Mouse (Mus musculus): ENCODE results near the gene Krtap4-7. TPM values are rescaled to one million over a fixed set of nuclear protein-coding genes. Genes with fewer than 3 reads are reported as not detected.
A peak's percentile ranks its signal among the peaks of the same experiment; 100 is the strongest.
"Not testable (repeated sequence)": the region's sequence is repeated elsewhere in the genome, so short reads cannot be mapped to it uniquely, and the experiment has no call there.

The Krtap4-7 gene
- polyA plus RNA-seq, 1 experiment: not detected

GRCm38 (mm10) chr11:99609126-99609525, 34.8 kb downstream of the Krtap4-7 start:
- TF ChIP-seq CEBPB (IDR thresholded peaks at IDR 0.05; ENCODE audit: insufficient read depth, poor library complexity, severe bottlenecking): no peak
- no peak for TF ChIP-seq MYOG (IDR thresholded peaks at IDR 0.05; ENCODE audit: control insufficient read depth in 1 of 3, insufficient read depth in 1 of 3, insufficient read length in 2 of 3, low read depth in 2 of 3)
- no peak for TF ChIP-seq TCF12 (IDR thresholded peaks at IDR 0.05; ENCODE audit: insufficient read depth, poor library complexity, severe bottlenecking)
- TF ChIP-seq POLR2A (IDR thresholded peaks at IDR 0.05; ENCODE audit: insufficient read length, low read depth): no peak
- TF ChIP-seq POLR2AphosphoS2 (IDR thresholded peaks at IDR 0.05; ENCODE audit: insufficient read length, low read depth): no peak
- no peak for TF ChIP-seq USF1 (IDR thresholded peaks at IDR 0.05; ENCODE audit: low read depth)
- TF ChIP-seq MAX (IDR thresholded peaks at IDR 0.05; ENCODE audit: low read depth): no peak
- no peak for TF ChIP-seq SRF (IDR thresholded peaks at IDR 0.05; ENCODE audit: control insufficient read depth, insufficient read length, low read depth)
- no peak for TF ChIP-seq E2F4 (IDR thresholded peaks at IDR 0.05; ENCODE audit: insufficient read depth)
- no peak for TF ChIP-seq MYOD1 (IDR thresholded peaks at IDR 0.05; ENCODE audit: control insufficient read depth in 1 of 3, insufficient read length in 2 of 3, low read depth in 2 of 3)
- TF ChIP-seq REST (IDR thresholded peaks at IDR 0.05; ENCODE audit: insufficient read depth, insufficient read length): no peak
- TF ChIP-seq TCF3 (IDR thresholded peaks at IDR 0.05; ENCODE audit: insufficient read length, low read depth): no peak

GRCm38 (mm10) chr11:99603208-99603607, 40.7 kb downstream of the Krtap4-7 start, which contains the start of gene Gm11938:
Gene Gm11938 (minus strand): TSS chr11:99603308.
- not testable (repeated sequence) for H3ac ChIP-seq (ENCODE audit: control insufficient read depth, insufficient read length); H3K4me3 ChIP-seq; H3K79me2 ChIP-seq (ENCODE audit: control insufficient read depth, insufficient read depth); H3K36me3 ChIP-seq (ENCODE audit: control insufficient read depth, insufficient read depth); H3K4me2 ChIP-seq (ENCODE audit: low read depth); H3K27me3 ChIP-seq (ENCODE audit: control insufficient read depth, insufficient read depth, insufficient read length)

More at GRCm38 (mm10) chr11:99609126-99609525, 34.8 kb downstream of the Krtap4-7 start:
- Histone ChIP-seq H3K4me3 (no peak overlapping the region), H3K27me3 (ENCODE audit: control insufficient read depth, insufficient read depth, insufficient read length) (no peaks in the 10 kb centered on the region), H3K36me3 (ENCODE audit: control insufficient read depth, insufficient read depth) (no peaks in the 10 kb centered on the region), H3K4me2 (ENCODE audit: low read depth) (no peak overlapping the region), H3ac (ENCODE audit: control insufficient read depth, insufficient read length) (no peak overlapping the region), H3K79me2 (ENCODE audit: control insufficient read depth, insufficient read depth) (no peaks in the 10 kb centered on the region)

GRCm38 (mm10) chr11:99597742-99598141, 46.1 kb downstream of the Krtap4-7 start, which contains the start of gene Krtap9-3:
Gene Krtap9-3 (minus strand): TSS chr11:99598105.
- H3K27me3 ChIP-seq (ENCODE audit: control insufficient read depth, insufficient read depth, insufficient read length); H3K4me3 ChIP-seq; H3K4me2 ChIP-seq (ENCODE audit: low read depth); H3K36me3 ChIP-seq (ENCODE audit: control insufficient read depth, insufficient read depth); H3K79me2 ChIP-seq (ENCODE audit: control insufficient read depth, insufficient read depth); H3ac ChIP-seq (ENCODE audit: control insufficient read depth, insufficient read length): not testable (repeated sequence)
- TF ChIP-seq TCF3 (IDR thresholded peaks at IDR 0.05; ENCODE audit: insufficient read length, low read depth): peak; percentile 50
- peak in 2 of 3 experiments; percentile 43 to 53 for TF ChIP-seq MYOG (IDR thresholded peaks at IDR 0.05; ENCODE audit: control insufficient read depth in 1 of 3, insufficient read depth in 1 of 3, insufficient read length in 2 of 3, low read depth in 2 of 3)
- peak in 2 of 3 experiments; percentile 69 to 84 for TF ChIP-seq MYOD1 (IDR thresholded peaks at IDR 0.05; ENCODE audit: control insufficient read depth in 1 of 3, insufficient read length in 2 of 3, low read depth in 2 of 3)

Other genes starting within 250 kb of the Krtap4-7 start
- gene Krt12, start 221.8 kb downstream of the Krtap4-7 start, polyA plus RNA-seq (2012; fragmentation: generic; extraction: Trizol): not detected
- gene Krt20, start 205.9 kb downstream of the Krtap4-7 start, polyA plus RNA-seq (2012; fragmentation: generic; extraction: Trizol): not detected
- 0.02 TPM for gene Krt23, start 151.0 kb downstream of the Krtap4-7 start, polyA plus RNA-seq (2012; fragmentation: generic; extraction: Trizol)
- not detected for gene Krt39, start 122.8 kb downstream of the Krtap4-7 start, polyA plus RNA-seq (2012; fragmentation: generic; extraction: Trizol)
- not detected for gene Krt40, start 100.9 kb downstream of the Krtap4-7 start, polyA plus RNA-seq (2012; fragmentation: generic; extraction: Trizol)
- gene Krtap3-3, start 93.2 kb downstream of the Krtap4-7 start, polyA plus RNA-seq (2012; fragmentation: generic; extraction: Trizol): not detected
- not detected for gene Krtap3-2, start 87.2 kb downstream of the Krtap4-7 start, polyA plus RNA-seq (2012; fragmentation: generic; extraction: Trizol)
- not detected for gene Gm11939, start 84.6 kb downstream of the Krtap4-7 start, polyA plus RNA-seq (2012; fragmentation: generic; extraction: Trizol)
- gene Krtap3-1, start 77.5 kb downstream of the Krtap4-7 start, polyA plus RNA-seq (2012; fragmentation: generic; extraction: Trizol): not detected
- gene Krtap1-5, start 63.1 kb downstream of the Krtap4-7 start, polyA plus RNA-seq (2012; fragmentation: generic; extraction: Trizol): not detected
- gene Krtap1-4, start 60.4 kb downstream of the Krtap4-7 start, polyA plus RNA-seq (2012; fragmentation: generic; extraction: Trizol): not detected
- not detected for gene Krtap1-3, start 52.8 kb downstream of the Krtap4-7 start, polyA plus RNA-seq (2012; fragmentation: generic; extraction: Trizol)
- not detected for gene Krtap9-3, start 46.0 kb downstream of the Krtap4-7 start, polyA plus RNA-seq (2012; fragmentation: generic; extraction: Trizol)
- gene Gm11938, start 40.8 kb downstream of the Krtap4-7 start, polyA plus RNA-seq (2012; fragmentation: generic; extraction: Trizol): not detected
- not detected for gene Gm11937, start 33.9 kb downstream of the Krtap4-7 start, polyA plus RNA-seq (2012; fragmentation: generic; extraction: Trizol)
- not detected for gene Krtap2-4, start 29.2 kb downstream of the Krtap4-7 start, polyA plus RNA-seq (2012; fragmentation: generic; extraction: Trizol)
- not detected for gene Gm11562, start 23.7 kb downstream of the Krtap4-7 start, polyA plus RNA-seq (2012; fragmentation: generic; extraction: Trizol)
- gene Krtap4-1, start 15.9 kb downstream of the Krtap4-7 start, polyA plus RNA-seq (2012; fragmentation: generic; extraction: Trizol): not detected
- gene Krtap4-2, start 9.0 kb downstream of the Krtap4-7 start, polyA plus RNA-seq (2012; fragmentation: generic; extraction: Trizol): not detected
- gene Gm11555, start 6.1 kb upstream of the Krtap4-7 start, polyA plus RNA-seq (2012; fragmentation: generic; extraction: Trizol): not detected
- not detected for gene Gm11563, start 14.9 kb upstream of the Krtap4-7 start, polyA plus RNA-seq (2012; fragmentation: generic; extraction: Trizol)
- not detected for gene Krtap4-6, start 21.9 kb upstream of the Krtap4-7 start, polyA plus RNA-seq (2012; fragmentation: generic; extraction: Trizol)
- not detected for gene Gm14190, start 46.7 kb upstream of the Krtap4-7 start, polyA plus RNA-seq (2012; fragmentation: generic; extraction: Trizol)
- gene Gm14180, start 90.2 kb upstream of the Krtap4-7 start, polyA plus RNA-seq (2012; fragmentation: generic; extraction: Trizol): not detected
- not detected for gene Gm11595, start 128.8 kb upstream of the Krtap4-7 start, polyA plus RNA-seq (2012; fragmentation: generic; extraction: Trizol)
- gene Krtap4-8, start 136.6 kb upstream of the Krtap4-7 start, polyA plus RNA-seq (2012; fragmentation: generic; extraction: Trizol): not detected
- not detected for gene Krtap4-9, start 141.1 kb upstream of the Krtap4-7 start, polyA plus RNA-seq (2012; fragmentation: generic; extraction: Trizol)
- not detected for gene Gm11596, start 149.4 kb upstream of the Krtap4-7 start, polyA plus RNA-seq (2012; fragmentation: generic; extraction: Trizol)
- not detected for gene Gm11569, start 154.8 kb upstream of the Krtap4-7 start, polyA plus RNA-seq (2012; fragmentation: generic; extraction: Trizol)
- gene Gm11554, start 160.4 kb upstream of the Krtap4-7 start, polyA plus RNA-seq (2012; fragmentation: generic; extraction: Trizol): not detected
- gene Krtap4-13, start 165.8 kb upstream of the Krtap4-7 start, polyA plus RNA-seq (2012; fragmentation: generic; extraction: Trizol): not detected
- not detected for gene Gm11564, start 171.6 kb upstream of the Krtap4-7 start, polyA plus RNA-seq (2012; fragmentation: generic; extraction: Trizol)
- not detected for gene 2300003K06Rik, start 194.0 kb upstream of the Krtap4-7 start, polyA plus RNA-seq (2012; fragmentation: generic; extraction: Trizol)
- gene Krtap4-16, start 207.5 kb upstream of the Krtap4-7 start, polyA plus RNA-seq (2012; fragmentation: generic; extraction: Trizol): not detected
- not detected for gene Gm11568, start 213.8 kb upstream of the Krtap4-7 start, polyA plus RNA-seq (2012; fragmentation: generic; extraction: Trizol)
- not detected for gene Gm11559, start 220.4 kb upstream of the Krtap4-7 start, polyA plus RNA-seq (2012; fragmentation: generic; extraction: Trizol)
- not detected for gene Krtap9-1, start 229.3 kb upstream of the Krtap4-7 start, polyA plus RNA-seq (2012; fragmentation: generic; extraction: Trizol)
- gene Gm11567, start 235.1 kb upstream of the Krtap4-7 start, polyA plus RNA-seq (2012; fragmentation: generic; extraction: Trizol): not detected

Measured in myocyte (in vitro differentiated cells).